Mouse (Mus musculus): ENCODE results near the gene Arl2bp.

Gene Arl2bp

DNA sequence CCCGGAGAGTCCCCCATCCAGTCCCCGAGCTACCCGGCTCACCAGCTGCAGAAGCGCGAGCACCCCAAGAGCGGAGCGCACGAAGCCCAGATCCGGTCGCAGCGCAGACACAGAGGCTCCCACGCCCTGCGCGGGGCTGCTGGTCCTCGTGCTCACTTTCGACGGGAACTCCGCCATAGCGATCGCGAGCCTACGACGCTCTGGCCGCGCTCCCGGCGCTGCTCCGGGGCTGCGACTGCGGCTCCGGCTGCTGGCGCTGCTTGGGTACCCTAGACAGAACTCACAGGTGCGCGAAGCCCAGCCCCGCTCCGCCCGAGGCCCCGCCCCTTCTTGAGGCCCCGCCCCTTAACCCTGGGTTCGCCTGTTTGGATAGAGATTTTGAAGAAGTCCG lies 29.6 kb downstream of the Arl2bp start, which contains the start of gene Pllp:
Gene Pllp, minus strand, starts transcription at position 285 of the 391 bp plus-strand sequence.
- peak; percentile 66 to 69 for DNase-seq

DNA sequence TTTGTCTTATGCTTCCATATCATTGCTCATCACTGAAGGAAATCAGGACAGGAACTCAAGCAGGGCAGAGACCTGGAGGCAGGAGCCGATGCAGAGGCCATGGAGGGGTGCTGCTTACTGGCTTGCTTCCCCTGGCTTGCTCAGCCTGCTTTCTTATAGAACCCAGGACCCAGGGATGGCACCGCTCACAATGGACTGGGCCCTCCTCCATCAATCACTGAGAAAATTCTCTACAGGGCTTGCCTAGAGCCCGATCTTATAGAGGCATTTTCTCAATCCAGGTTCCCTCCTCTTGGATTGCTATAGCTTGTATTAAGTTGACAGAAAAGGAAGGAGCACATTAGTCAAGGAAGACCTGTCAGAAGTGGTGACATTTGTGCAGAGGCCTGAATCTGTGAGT lies 30.2 kb downstream of the Arl2bp start:
- DNase-seq: no peak

DNA sequence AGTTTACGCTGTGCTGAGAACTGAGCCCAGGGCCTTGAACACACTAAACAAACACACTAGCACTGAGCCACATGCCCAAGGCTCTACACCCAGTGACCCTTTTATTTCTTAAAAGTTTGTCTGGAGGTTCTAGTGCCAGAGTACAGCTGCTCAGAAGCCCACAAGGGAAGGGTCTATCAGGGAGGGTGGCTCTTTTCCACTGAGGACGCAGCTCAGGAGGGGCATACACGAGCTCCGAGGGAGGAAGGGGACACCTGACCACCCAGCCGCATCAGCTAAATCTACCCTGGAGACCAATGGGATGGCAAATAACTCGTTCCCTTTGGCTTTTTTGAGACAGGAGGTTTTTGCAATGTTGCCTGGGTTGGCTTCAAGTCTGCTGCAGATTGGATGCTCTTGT lies 31.6 kb downstream of the Arl2bp start:
- DNase-seq: no peak

DNA sequence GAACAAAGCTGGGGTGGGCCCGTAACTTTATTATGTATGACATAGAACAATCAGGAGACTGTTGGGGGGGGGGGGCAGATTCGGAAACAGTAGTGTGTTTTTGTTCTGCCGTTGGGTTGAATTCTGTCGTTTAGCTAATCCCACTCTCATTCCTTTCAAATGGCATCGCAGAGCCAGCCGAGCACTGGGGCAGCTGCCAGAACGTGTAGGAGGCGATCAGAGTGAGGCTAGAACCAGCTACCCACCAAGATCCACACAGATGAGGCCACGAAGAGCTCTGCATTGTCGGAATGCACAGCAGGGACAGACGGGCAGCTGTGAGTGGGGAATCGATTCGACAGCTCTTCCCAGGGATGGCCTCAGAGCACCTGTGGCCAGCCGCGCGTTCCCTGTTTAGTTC lies 33.0 kb downstream of the Arl2bp start:
- no peak for DNase-seq

DNA sequence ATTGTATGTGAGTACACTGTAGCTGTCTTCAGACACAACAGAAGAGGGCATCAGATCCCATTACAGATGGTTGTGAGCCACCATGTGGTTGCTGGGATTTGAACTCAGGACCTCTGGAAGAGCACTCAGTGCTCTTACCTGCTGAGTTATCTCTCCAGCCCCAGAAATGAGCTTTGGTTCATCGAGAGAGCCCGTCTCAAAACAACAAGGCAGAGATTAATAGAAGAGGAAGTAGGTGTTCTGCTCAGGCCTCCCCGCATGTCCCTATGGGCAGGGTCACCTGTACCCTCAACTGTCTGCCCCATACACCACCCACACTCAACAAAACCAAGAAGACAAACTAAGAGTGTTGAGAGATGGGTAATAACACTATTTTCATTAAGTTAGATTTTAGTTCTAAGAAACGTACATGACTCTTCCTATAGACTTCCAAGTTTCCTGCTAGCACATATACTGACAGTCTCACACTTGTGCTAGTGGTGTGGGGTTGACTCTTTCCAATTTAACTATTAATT lies 34.1 kb downstream of the Arl2bp start:
- DNase-seq: no peak

DNA sequence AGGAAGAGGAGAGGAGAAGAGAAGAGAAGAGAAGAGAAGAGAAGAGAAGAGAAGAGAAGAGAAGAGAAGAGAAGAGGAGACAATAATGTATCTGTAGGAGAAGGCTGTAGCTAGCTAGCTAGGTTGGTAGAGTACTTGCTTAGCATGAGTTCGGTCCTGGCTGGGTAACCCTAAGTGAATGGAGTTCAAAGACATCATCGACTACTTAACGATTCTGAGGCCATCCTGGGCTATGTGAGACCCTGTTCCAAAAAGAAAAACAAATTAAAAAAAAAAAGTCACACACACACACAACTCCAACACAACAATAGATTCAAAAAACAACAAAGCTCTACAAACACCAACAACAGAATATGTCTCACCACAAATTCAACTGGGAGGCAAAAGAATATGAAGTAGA lies 35.8 kb downstream of the Arl2bp start:
- no peak for DNase-seq

DNA sequence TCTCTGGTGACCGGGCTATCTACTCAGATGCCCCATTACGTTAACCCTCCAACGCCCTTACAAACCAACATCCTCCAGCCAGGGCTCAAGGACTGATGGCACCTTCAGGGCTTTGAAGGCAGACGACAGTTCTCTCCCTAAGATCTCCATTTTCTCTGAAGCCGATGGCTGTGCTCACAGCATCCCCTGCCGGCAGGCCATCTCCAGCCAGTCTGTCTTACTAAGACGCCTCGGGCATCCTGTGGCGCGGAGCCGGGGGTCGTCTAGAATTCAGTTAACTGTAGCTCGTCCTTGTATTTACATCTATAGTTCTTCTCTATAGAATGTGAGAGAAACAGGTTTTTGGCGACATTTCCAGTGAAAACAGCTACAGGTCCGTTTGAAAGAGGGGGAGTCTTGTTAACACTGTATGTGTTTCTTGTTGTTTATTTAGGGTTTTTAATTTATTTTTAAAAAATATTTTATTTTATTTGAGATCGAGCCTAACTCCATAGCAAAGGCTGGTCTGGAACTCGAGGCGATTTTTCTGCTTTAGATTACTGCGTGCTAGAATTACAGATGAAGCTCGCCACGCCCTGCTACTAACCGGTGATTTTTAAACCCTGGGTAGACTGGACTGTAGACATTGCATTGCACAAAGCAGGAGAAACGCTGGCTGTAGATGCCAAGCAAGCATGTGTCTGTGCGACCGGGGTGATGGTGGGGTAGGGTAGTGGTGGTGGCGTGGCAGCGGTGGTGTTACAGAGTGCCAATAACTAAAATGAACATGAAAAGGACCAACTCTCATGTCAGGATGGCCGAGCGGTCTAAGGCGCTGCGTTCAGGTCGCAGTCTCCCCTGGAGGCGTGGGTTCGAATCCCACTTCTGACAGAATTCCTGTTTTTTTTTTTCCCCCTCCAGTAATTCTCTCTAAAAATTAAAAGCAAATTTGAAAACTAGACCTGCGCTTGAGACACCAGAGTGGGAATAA lies 36.7 kb downstream of the Arl2bp start:
- DNase-seq: peak; percentile 81 to 83

DNA sequence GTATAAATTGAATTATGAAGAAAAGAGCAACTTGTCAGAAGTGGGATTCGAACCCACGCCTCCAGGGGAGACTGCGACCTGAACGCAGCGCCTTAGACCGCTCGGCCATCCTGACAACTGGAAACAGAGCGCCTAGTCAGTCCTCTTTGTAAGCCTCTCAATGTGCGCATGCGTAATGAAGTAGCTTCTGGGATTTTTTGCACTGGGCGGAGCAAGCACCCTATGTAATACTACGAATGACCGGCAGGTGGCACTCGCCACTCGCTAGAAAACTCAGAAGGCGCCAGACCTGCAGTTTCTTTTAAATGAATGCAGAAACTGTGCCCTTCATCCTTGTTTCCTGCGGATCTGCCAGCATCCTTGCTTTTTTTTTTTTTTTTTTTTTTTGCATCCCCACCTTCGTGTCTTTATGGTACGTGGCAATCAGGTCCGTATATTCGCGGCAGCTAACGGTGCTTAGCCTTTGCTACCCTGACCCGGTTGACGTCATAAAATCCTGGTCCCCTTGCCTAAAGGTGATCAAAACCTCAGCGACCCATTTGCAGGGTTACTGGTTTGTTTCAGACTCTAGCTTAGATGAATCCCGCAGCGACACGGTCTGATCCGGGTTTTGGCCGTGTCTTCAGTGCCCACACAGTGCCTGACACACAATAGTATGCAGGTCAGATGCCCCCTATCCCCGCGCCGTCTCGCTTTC lies 37.7 kb downstream of the Arl2bp start:
- DNase-seq: peak; percentile 98 to 99

DNA sequence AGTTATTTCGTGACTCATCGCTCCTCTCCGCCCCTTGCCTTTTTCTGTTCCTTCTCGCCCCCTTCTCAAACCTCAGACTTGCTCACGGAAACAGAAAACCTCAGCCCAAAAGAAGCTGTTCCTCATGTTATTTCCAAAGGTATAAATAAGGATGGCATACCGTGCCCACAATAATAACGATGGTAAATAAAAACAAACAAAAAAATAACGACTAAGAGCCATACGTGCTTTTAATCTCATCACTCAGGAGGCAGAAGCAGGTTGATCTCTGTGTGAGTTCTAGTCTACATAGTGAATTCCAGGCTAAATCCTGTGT lies 38.2 kb downstream of the Arl2bp start:
- no peak for DNase-seq

DNA sequence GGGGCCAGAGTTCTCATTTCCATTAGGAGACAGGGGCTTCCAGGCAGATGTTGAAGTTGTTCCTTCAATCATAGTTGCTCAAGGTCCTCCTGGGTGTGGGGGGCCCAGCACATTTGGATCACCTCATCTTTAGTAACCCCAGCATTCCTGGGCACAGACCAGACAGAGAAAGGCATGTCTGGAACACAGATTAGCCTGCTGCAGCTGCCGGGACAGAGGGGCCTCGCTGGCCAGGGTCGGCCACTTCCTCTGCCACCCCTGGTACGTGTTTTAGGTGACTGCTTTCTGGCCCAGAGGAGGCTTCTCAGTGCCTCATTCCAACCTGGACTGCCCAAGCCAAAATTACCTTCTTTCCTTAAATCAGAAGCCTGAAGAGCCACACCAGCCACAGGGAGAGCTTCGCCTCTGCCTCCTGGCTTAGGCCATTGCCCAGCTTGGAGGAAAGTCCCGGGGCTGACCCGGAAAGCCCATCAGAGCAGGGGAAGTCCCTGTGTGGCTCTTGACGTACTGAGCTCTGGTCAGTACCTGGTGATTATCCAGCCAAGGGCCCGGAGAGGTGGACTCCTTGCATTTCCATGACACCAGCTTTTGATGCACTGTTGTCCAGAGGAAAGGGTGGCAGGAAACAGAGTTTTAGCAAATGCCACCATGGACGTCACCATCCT lies 39.3 kb downstream of the Arl2bp start:
- DNase-seq: no peak

DNA sequence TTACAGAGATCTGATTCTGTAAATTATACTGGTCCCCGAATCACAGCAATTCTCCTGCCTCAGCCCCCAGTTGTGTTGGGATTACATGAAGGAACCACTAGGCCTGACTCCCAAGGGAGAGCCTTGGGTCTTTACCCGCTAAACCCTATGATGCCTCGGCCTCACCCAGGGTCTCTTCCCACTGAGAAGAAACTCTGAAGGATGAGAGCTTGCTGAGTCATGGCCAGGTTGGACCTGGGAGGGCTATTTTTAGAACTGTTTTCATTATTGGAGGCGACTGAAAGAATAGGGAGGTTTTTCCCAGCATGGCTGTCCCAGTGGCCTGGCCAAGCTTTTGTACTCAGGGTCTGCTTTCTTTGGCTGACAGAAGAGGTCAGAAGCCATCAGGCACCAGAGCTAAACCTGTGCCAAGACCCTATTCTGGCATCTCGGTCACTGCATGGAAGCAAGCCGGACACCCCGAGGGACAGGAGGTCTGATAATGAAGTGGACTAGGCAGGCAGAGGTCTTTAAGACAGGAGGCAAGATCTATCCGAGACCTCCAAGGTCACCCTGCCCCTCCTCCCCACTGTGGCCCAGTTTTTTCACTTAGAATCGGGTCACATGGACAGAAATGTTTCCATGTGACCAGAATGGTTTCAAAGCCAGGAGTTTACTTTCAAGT lies 40.5 kb downstream of the Arl2bp start:
- no peak for DNase-seq

DNA sequence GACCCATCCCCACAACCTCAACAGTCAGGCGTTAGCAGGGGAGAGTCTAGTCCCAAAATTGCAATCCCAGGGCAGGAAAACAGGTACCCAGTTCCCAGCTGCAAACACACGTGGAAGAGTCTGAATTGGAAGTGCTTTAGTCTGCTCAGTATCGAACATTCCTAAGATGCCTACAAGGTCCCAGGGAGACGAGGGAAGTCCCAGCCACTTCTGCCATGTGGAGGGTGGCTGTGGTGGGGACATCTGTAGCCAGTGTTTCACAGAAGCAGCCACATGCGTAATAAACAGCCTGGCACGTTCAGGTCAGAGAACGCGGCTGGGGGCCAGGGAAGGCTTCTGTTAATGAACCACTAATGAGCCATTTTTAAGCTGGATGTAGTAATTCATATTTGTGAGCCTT lies 43.9 kb downstream of the Arl2bp start:
- DNase-seq: no peak

DNA sequence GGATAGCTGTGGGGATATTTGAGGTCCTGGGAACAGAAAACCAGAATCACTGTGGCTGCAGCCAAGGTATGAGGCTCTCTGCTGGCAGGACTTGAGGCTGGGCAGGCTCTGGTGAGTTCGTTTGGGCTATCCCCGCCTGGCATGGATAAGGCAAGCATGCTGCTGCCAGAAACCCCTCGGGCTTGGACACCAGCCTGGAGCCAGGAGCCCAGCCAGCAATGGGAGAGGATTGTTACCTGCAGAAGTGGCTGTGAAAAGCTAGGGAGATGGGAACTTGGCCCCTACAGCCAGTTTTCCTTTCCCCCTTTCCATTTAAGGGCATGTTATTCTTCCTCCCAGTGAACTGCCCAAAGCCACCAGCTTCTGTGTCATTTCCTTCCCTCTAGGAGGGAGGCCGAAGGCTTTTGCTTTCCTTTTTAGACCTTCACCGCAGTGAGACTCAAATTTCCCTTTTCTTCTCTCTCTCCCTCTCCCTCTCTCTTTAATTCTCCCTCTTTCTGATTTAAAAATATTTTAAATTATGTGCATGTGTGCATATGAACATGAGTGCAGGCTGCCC lies 44.8 kb downstream of the Arl2bp start:
- DNase-seq: no peak

DNA sequence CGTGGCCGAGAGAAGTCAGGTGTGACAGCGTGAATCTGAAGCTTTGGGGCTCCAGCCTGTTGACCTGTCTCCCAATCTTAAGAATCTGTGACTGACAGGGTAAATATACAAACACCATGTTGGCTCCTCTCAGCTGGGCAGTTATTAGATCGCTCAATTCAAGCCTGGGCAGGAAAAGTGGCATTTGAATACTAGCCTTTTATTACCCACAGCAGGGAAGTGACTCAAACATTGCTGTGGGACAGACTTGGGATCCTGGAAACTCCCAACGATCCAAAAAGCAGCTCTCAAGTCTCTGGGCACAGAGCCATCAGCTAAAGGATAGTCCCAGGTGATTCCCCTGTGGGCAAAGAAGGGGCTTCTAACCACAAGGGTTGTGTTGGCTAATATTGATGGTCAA lies 48.2 kb downstream of the Arl2bp start:
- no peak for DNase-seq

DNA sequence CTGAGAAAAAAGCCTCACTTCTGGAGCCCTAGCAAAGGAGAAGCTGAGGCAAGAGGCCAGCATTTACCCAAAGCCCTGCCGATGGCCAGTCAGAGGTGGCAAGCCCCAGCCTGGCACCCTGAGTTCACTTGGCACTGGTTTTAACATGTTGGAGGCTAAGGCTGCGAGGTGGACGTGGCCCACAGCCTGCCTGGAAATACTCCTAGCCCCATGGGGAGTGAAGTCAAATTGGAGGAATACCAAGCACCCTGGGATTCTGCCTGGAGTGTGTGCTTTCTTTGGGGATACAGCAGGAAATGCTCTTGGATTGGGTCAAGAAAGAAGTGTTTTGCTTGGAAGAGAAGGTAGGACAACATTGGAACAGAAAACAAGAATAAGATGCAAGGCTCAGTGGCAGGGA lies 49.5 kb downstream of the Arl2bp start:
- no peak for DNase-seq

DNA sequence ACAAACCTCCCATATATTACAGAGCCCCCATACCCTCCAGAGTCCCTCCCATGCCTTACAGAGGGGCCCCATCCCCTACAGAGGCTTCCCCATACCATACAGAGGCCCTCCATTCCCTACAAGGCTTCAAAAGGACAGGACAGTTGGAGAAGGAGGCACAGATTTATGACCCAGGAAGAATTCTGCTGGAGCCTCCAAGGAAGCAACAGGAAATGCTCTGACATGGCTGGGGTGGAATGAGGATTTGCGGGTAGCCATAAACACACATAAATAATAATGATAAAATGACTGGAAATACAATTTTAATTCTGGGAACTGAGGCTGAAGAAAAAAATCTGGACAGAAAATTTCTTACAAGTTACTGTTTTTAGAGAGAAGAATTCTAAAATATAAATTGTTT lies 50.4 kb downstream of the Arl2bp start:
- DNase-seq: no peak

Data from B cell, adult 2 months (primary cell).